Mouse (Mus musculus) adrenal gland, postnatal 4 days (tissue): ENCODE measurements at regions not wholly inside any gene's neighbourhood (a gene's known extent, or its start where the extent isn't known, plus 50 kb on each side); places are given as distances from the start of the nearest gene placed in this dataset.

Source experiments
- DNase-seq, 2 experiments: peaks; one replicate each; pipeline ENCODE4 v3.0.0; 2021 to 2022; ENCODE audit warnings: low spot score in 2 of 2, mixed read lengths in 2 of 2

DNA sequence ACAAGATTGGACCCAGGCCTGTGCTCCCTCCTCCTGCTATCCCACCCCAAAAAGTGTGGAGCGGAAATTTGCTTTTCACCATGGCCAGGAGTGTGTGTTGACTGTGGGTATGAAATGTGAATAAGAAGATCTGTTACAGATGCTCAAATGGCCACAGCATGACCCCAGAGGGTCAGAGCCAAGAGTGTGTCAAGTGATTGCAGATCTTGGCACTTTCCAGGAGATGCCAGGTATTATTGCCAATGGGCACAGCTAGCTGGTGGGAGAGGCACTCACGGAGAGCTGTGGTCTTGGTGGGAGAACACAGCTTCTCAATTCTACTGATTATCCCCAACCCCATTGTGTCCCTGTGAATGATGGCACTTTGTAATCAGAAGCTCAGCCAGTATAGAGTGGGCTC lies 62.7 kb downstream of the Smim20 start:
- no peak for DNase-seq

DNA sequence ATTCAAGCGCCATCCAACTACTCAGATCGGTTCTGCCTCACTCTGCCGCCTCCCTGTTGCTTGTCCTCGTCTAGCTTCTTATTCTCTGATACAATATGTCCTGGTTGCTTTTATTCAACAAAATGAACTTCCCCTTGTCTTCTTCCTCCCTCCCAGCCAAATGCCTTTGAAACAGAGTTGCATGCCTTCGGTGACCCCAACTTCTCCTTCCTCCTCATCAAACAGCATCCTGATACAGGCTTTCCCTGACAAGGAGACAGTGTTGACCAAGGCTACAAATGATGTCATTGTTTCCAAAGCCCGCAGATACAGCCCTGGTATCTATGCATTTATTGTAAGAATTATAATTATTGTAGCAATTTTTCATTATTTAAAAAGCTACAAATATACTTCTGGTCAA lies 69.8 kb downstream of the Smim20 start:
- DNase-seq: no peak

DNA sequence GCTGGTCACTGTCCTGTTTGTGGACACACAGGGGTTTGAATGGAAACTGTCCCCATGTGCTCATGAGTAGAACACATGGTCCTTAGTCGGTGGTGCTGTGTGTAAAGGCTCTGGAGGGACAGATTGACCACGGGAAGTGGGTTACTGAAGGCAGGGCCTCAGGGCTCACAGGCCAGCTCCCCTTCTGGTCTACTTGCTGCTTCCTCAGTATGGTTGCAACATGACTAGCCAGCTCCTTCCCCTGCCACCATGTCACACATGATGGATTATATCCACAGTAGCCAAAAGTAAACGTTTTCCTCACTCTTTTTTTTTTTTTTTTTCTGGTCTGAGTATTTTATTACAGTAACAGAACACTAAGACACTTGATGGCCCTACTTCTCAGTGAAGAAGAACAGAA lies 70.9 kb downstream of the Smim20 start:
- no peak for DNase-seq

DNA sequence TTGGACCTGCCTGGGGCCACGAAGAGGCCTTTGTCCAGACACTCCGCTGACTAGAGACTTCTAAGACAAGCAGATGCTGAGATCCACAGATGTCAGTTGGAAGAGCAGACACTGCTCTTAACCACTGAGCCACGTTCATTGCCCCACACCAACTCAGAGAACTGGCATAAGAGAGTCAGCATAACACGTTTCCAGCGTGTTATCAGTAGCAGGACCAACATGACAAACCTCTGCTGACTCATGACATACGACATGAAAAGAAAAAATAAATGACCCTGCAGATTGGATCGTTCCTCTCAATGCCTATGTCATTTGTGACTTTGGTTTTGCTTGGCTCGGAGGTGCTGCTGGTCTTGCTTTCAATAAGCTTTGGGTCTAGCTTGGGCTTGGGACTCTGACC lies 78.3 kb downstream of the Smim20 start:
- no peak for DNase-seq

DNA sequence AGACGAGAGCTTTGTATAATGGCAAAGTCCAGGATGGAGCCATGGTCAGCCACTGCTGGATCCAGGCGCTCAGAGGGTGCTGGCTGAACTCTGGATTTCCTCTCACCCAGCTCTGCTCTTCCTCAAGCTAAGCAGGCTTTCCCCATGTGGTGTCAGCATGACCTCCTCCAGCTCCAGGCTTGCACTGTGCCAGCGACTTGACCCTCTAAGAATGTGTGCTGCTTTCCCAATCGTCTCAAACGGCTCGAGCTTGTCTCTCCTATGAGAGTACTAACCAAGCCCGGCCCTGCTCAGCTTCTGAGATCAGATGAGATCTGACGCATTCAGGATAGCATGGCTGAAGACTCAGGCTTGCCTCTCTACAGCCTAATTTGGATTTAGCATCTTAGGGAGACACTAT lies 79.1 kb downstream of the Smim20 start:
- DNase-seq: no peak

DNA sequence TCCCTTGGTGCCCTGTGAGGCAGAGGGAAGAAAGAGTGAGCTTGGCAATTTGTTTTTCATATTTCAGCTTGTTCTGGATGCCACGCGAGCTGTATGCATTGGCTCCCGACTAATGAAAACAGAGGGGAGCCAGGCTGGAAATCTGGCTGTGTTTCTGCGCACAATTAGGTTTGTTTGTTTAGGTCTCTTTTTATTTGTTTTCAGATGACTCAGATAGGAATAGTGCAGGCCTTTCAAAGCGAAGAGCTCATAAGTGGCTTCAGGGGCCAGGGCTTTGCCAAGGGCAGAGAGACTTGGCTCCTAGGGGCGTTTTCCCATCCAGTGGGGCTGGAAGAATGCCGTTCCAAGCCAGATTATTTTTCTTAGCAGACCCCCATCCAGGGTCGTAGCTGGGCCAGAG lies 79.9 kb downstream of the Smim20 start:
- no peak for DNase-seq

DNA sequence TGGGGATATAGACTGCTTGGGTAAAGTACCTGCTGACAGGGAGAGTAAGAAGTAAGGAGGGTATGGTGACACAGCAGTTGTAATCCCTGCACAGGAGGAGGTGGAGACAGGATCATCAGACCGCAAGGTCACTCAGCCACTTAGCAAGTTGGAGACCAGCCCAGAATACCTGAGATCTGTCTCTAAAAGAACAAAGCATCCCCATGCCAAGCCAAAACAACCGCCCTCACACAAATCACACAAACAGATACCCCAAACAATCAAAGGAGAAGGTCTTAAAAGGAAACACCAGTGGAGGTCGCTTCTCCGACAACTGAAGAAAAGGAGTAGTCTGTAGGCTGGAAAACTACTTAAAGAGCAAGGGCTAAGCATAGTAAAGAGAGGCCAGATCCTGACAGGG lies 86.0 kb downstream of the Smim20 start:
- no peak for DNase-seq

DNA sequence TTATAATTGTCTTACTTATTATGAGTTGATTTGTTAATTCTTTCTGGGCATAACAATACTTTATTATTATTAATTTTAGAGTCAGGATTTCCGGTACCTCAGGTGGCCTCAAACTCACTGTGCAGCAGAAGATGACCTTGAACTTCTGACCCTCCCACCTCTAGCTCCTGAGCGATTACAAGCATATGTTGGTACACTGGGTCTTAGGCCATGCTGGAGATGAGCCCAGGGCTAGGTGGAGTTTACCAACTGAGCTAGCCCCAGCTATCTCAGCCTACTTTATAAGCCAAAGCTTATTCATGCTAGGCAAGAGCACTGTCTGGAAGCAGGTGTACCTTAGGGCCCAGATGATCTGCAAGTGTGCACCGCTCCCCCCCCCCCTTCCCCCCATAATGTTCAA lies 87.4 kb downstream of the Smim20 start:
- DNase-seq: no peak

DNA sequence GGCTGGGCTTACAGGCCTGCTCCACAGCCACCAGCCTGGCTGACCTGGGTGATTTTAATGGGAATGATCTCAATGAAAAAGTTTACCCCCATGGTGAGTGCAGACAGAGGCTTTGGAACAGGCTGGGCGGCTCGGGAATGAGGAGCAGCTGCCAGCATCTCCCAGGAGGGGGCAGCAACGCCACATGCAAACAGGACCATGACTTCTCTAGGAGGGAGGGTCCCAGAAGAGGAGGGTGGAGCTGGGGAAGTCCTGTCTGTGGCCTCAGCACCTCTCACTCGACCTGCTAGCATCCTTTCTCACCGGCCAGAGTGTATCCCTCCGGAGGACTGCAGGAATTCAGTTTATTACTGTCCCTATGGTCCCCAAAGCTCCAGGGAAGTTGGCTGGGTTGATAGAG lies 88.2 kb downstream of the Smim20 start:
- peak; percentile 54 to 77 for DNase-seq

DNA sequence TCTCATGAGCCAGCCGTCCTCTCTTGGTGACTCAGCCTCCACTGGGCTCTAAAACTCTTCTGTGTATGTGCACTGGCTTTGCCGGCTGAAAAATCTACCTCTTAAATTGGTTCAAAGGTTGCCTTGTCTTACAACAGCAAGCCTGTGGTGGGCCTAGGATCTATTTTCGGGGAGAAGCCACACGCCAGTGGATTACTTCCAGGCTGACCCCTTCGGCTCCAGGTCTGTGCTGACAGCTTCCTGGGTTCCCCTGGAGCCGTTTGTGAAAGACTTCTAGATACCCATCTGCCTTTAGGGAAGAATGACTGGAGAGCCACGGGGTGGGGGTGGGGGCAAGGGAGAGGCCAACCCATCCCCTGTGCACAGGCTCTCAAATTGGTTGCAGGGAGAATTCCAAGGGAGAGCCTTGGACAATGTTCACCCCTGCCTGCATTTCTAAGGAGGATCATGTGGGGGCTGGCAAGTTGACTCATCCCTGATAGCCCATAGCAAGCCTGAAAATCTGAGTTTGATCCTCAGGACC lies 90.3 kb downstream of the Smim20 start:
- no peak for DNase-seq

DNA sequence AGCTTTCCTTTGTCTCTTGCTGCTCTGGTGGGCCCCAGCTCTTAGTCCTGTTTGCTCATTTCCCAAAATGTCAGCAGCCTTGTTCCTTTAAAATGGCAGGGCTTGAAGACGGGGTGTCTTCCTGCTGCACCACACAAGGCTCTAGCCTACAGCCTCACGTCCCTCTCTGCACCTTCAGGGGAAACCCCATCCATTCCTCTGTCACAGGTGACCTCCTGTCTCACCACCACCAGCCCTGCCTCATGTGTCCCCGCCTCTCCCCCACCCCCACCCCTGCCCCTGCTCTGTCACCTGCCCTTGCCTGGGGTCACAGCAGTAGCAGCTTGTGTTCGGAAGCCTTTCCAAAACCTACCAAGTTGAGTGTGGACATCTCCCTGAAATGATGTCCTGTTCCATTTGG lies 91.3 kb downstream of the Smim20 start:
- no peak for DNase-seq

DNA sequence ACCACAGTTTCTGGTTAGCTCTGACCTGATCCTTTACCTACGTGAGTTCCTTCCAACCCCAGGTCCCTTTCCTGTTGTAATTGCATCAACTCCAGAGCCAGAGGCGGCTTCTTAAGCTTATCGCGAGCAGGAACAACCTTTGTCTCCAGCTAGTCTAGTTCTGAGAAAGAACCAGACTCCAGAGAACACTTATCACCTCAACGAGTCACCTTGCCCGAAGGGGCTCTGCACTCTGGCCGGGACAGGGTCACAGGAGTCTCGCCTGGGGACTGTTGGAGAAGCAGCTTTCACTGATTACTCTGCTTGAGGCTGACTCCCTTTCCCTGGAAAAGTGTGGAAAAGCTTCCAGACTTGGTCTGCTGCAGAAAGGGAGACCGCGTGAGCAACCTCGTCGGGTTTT lies 93.0 kb downstream of the Smim20 start:
- no peak for DNase-seq

DNA sequence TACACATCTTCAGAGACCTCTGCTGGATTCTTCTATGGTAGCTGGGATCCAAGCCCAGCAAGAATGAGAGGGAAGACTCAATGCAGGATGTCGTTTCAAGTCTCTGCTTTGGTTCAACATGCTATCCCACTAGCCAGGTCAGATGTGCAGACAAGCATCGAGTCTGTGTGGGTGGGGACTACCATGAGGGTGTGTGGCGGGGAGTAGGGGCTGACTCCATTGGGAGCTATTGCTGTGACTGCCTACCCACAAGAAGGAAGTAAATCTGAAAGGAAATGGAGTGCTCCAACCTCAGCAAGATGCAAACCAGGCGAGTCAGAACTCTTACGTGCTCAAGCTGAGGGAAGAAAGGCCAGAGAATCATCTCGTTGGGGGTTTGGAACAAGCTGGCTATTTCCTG lies 94.4 kb downstream of the Smim20 start:
- no peak for DNase-seq

DNA sequence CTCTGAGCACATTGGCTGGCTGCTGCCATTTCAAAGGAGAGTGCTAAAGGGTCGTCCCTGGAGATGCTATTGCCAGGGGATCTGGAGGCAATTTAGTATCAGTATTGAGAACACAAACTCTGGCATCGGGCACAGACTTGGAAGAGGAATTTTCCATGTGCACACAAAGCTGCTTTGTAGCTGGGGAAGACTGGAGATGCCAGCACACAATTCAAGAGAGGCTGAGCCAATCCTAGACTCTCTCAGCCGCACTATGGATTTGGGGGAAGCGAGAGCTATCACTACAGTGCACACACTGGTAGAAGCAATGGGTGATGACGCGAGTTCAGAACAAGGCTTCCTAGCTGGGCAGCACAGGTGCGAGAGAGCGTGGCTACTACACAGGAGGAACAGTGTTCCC lies 97.0 kb downstream of the Smim20 start:
- no peak for DNase-seq

DNA sequence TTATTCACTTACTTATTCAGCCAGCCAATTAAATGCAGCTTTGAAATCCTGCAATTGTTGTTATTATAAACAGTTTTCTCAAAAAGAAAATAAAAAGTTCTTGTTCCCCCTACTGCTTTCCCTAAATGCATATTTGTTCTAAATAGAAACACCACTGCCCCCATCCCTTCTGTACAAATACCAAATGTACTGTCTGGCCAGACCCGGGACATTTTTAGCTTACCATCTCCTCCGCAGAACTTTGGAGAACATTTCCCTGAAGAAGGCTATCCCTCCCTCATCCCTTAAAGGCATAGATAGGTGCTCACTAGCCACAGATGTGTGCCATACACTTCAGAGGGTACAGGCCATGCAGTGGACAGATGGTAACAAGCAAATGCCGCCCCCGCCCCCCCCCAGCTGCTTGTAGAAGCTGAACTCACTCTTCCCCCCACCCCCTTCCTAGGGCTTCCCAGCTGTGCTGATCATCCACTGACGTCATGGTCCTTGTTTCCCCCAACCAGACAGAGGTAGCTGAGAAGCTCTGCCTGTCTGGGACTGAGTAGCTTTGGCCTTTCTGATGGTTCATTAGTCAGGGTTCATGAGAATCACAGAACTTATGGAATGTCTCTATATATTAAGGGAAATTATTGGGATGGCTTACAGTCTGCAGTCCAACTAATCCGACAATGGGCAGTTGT lies 98.9 kb upstream of the Rbpj start:
- DNase-seq: no peak

DNA sequence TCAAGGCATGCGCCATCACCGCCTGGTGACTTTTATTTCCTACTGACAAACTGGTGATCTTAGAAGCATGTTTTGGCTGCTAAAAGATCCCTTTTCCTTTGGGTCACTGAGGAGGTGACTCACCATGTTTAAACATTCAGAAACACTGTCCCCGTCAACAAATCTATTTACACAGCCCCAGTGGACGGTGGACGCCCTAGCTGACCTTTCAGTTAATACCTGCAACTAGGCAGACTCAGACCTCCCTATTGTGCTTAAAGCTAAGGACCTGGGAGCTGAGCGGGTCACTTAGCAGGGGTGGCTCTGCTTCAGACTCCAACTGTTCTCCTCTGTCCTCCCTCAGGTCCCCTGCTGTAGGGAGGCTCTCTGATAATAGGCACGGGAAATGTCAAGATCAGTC lies 95.7 kb upstream of the Rbpj start:
- no peak for DNase-seq

DNA sequence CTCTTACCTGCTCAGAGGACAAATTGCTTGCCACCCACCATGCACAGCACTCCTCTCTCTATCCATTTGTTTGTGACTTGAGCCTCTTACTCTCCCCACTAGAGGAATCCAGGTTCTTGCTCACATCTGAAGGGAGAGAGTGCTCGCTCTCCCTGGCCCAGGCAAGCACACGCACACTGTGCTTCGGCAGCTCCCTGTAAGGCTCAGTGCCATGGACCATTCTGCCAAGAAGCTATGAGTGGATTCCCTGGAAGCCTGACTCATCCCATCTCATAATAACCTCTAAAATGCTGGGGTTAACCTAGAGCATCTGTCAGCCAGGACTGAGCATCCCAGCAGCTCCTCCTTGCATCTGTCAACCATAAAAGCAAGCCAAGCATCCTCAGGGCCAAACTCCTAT lies 94.3 kb upstream of the Rbpj start:
- no peak for DNase-seq

DNA sequence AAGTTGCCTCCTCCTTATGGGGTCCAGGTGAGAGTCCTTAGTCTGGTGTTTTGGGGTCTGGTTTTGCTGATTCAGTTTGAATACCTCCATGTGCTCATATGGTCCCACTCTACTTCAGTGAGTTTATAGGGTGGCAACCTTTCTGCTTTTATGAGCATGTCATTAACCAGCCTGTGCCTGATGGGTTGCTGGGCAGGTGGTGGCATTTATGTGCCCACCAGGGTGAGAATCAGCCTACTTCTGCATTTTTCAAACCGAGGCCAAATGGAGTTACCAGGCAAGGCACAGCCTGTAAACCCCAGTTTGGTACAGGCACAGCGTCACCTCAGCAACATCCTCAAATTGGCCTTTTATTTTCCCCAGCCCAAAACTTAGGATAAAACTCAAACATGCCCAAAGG lies 92.6 kb upstream of the Rbpj start:
- DNase-seq: no peak

DNA sequence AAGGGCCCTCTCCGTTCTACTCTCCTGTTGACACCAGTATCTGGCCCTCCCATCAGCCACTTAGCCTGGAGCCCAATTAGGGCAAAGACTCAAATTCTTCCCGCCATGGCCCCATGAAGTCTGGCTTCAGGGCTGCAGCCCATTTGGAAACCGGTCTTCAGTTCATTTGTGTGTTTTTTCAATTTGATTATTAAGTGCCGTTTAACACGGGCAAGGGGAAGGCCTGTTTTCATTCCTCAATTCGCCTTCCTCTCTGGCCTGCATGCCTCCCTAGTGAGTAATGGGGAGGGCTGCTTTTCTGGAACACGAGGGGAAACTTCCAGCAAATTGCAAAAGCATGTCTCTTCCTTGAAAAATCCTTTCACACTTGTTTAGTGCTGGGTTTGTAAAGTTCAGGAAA lies 89.1 kb upstream of the Rbpj start:
- DNase-seq: no peak

DNA sequence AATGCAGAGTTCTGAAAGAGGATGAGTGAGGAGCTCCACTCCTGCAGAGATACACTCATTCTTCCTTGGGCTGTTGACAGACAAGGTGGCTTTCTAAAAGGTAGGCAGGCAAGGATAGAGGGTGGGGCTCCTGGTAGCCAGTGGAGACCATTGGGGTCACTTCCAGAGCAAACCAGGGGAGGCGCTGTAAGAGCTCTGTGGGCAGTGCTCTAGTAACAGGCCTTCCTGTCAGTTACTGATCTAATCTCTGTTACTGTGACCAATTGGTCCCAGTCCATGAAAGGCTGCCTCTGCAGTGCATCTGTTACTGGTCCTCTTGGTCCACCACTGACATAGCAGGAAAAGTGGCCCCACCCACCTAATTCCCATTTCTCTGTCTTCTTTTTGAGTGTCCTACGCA lies 88.3 kb upstream of the Rbpj start:
- no peak for DNase-seq

DNA sequence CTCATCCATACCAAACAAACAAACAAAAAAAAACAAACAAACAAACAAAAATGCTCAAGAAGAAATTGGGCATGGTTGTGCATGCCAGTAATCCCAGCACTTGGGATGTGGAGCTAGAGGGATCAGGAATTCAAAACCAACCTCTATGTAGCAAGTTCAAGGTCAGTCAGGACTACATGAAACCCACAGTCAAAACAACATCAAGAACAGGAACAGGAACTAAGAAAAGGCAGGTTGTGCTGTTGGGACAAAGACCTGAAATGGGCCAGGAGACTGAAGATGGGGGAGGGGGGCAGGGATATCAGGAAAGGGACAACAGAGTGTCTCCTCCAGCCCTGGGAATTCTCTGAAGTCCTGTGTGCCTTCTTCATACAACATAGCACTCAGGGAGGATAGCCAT lies 87.8 kb upstream of the Rbpj start:
- DNase-seq: no peak

DNA sequence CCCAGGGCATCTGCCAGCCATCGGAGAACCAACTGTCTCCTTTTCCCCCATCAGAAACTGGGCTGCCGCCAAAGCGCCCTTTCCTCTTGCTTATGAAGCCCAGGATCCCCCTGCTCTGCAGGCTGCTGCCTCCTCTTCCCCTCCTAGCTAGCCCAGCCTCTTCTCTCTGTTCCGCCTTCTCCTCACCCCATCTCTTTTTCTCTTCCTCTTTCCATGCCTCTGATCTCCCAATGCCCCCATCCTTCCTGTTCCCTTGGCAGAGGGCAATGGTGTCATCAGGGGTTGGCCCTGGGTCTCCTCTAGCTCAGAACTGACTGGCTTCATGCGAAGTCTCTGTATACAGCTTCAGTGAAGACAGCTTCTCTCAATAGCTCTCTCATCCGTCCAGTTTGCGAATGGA lies 87.4 kb upstream of the Rbpj start:
- no peak for DNase-seq

DNA sequence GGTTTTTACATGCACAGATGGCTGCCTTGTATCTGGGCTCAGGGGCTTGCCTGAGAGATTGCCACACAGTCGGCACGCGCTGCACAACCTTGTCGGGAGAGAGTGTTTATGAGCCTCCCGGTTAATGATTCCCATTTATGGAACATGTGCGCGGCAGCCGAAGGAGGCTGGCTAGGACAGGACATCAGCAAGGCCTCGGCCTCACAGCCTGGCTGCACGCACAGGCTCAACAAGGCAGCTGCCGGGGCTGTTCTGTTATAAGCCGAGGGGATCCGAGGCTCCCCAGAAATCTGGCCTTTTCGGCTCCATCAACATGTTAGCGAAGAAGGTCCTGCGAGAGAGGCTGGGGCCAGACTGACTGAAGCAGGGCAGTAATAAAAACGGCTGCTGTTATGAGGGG lies 86.3 kb upstream of the Rbpj start:
- DNase-seq: no peak

DNA sequence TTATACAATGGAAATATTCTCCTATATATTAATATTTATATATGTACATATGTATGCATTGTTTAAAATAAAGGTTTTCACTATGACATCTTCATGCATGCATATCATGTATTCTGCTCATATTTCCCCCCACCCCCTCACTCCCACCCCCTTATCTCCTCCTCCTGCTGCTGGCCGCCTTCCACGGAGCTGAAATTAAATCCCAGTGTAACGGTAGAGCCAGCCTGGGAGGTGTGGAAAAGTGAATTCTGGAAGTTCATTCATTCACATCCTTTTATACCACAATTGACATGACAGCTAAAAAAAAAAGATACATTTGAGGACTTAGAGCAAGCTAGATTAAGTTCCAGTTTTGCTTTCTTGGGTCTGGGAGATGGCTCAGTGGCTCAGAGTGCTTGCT lies 85.7 kb upstream of the Rbpj start:
- no peak for DNase-seq
